ENCODE assay signal across 10 mouse cellular contexts in genomic region chr3:73343199-73343598, GRCm38 (mm10).
A peak's percentile ranks its signal among the peaks of the same experiment; 100 is the strongest.
DNase-seq lines count a peak whose midpoint lies in the region; ATAC-seq and TF ChIP-seq lines count a peak whose summit lies in the region.
"Had no signal": no experiment of that assay in that cellular context is flagged by ENCODE, and none has a peak within 500 bp of the region (broad histone marks: within the 10 kb centered on the region; RNA-seq: fewer than 3 reads in every experiment).

No protein-coding gene starts in this region.

- H3K9ac ChIP-seq in embryonic facial prominence, embryonic 11.5 days (replicated peaks; ENCODE audit: low read length), result no peak overlapping the region
- H3K9ac ChIP-seq in hindbrain, postnatal 0 days (replicated peaks; ENCODE audit: low read length), result no peak overlapping the region
- no peak overlapping the region for H3K9ac ChIP-seq in midbrain, postnatal 0 days (replicated peaks; ENCODE audit: low read length, poor library complexity, severe bottlenecking)
- H3K9ac ChIP-seq: heart, embryonic 15.5 days; lung, embryonic 15.5 days had no signal

- H3K9me3 ChIP-seq in embryonic facial prominence, embryonic 11.5 days (replicated peaks; ENCODE audit: control insufficient read depth, low read length), result no peaks in the 10 kb centered on the region
- H3K9me3 ChIP-seq in embryonic facial prominence, embryonic 10.5 days, result no peaks in the 10 kb centered on the region
- no peaks in the 10 kb centered on the region for H3K9me3 ChIP-seq in hindbrain, postnatal 0 days (ENCODE audit: low read length)
- no peaks in the 10 kb centered on the region for H3K9me3 ChIP-seq in midbrain, postnatal 0 days (ENCODE audit: low read length)
- H3K9me3 ChIP-seq: heart, embryonic 15.5 days; lung, embryonic 15.5 days had no signal

- peak; percentile 23 for ATAC-seq in embryonic facial prominence, embryonic 11.5 days (replicated peaks; ENCODE audit: insufficient number of reproducible peaks, low FRiP score, low TSS enrichment, low read depth)
- peak; percentile 88 for ATAC-seq in hindbrain, postnatal 0 days
- ATAC-seq in midbrain, postnatal 0 days (ENCODE audit: low FRiP score), result peak; percentile 71; the same call in 1 of the 2 replicates

- 10% methylated on average over 1 of the region's 1 CpGs for WGBS in embryonic facial prominence, embryonic 11.5 days
- 22% methylated on average over 1 of the region's 1 CpGs for WGBS in embryonic facial prominence, embryonic 10.5 days
- 4% methylated on average over 1 of the region's 1 CpGs for WGBS in hindbrain, postnatal 0 days
- 3% methylated on average over 1 of the region's 1 CpGs for WGBS in midbrain, postnatal 0 days

- H3K27me3 ChIP-seq in embryonic facial prominence, embryonic 11.5 days (ENCODE audit: control insufficient read depth, insufficient read depth, low read length), result no peaks in the 10 kb centered on the region
- no peaks in the 10 kb centered on the region for H3K27me3 ChIP-seq in embryonic facial prominence, embryonic 10.5 days (replicated peaks; ENCODE audit: low read depth, poor library complexity, severe bottlenecking)
- no peaks in the 10 kb centered on the region for H3K27me3 ChIP-seq in hindbrain, postnatal 0 days (ENCODE audit: insufficient read depth, low read length)
- H3K27me3 ChIP-seq in midbrain, postnatal 0 days (ENCODE audit: insufficient read depth, low read length), result no peaks in the 10 kb centered on the region
- H3K27me3 ChIP-seq: heart, embryonic 15.5 days; lung, embryonic 15.5 days had no signal

- H3K4me1 ChIP-seq in embryonic facial prominence, embryonic 11.5 days (ENCODE audit: control insufficient read depth, insufficient read depth, low read length), result no peaks in the 10 kb centered on the region
- H3K4me1 ChIP-seq in embryonic facial prominence, embryonic 10.5 days, result no peaks in the 10 kb centered on the region
- no peaks in the 10 kb centered on the region for H3K4me1 ChIP-seq in hindbrain, postnatal 0 days (ENCODE audit: insufficient read depth, low read length)
- no peaks in the 10 kb centered on the region for H3K4me1 ChIP-seq in midbrain, postnatal 0 days (ENCODE audit: insufficient read depth, low read length)
- H3K4me1 ChIP-seq: heart, embryonic 15.5 days; lung, embryonic 15.5 days had no signal

- H3K4me2 ChIP-seq in embryonic facial prominence, embryonic 11.5 days (ENCODE audit: low read depth, low read length), result no peak overlapping the region
- no peak overlapping the region for H3K4me2 ChIP-seq in hindbrain, postnatal 0 days (ENCODE audit: low read depth, low read length)
- no peak overlapping the region for H3K4me2 ChIP-seq in midbrain, postnatal 0 days (ENCODE audit: low read depth, low read length, poor library complexity, severe bottlenecking)
- H3K4me2 ChIP-seq: heart, embryonic 15.5 days; lung, embryonic 15.5 days had no signal

- no peak overlapping the region for H3K4me3 ChIP-seq in embryonic facial prominence, embryonic 11.5 days (ENCODE audit: low read depth, low read length)
- no peak overlapping the region for H3K4me3 ChIP-seq in embryonic facial prominence, embryonic 10.5 days
- no peak overlapping the region for H3K4me3 ChIP-seq in hindbrain, postnatal 0 days (ENCODE audit: low read length)
- no peak overlapping the region for H3K4me3 ChIP-seq in midbrain, postnatal 0 days (ENCODE audit: low read depth, low read length)
- H3K4me3 ChIP-seq: heart, embryonic 15.5 days; lung, embryonic 15.5 days had no signal

- TF ChIP-seq CTCF in brain, embryonic 14.5 days (IDR thresholded peaks at IDR 0.05; ENCODE audit: borderline replicate concordance, extremely low read depth, insufficient read depth, insufficient read length), result no peak
- no peak for TF ChIP-seq CTCF in hindbrain, postnatal 0 days (IDR thresholded peaks at IDR 0.05; ENCODE audit: low read depth)
- no peak for TF ChIP-seq CTCF in midbrain, postnatal 0 days (IDR thresholded peaks at IDR 0.05)

- TF ChIP-seq POLR2A in brain, embryonic 14.5 days (IDR thresholded peaks at IDR 0.05; ENCODE audit: borderline replicate concordance, extremely low read depth, insufficient read depth, insufficient read length, poor library complexity, severe bottlenecking), result no peak

- H3K36me3 ChIP-seq in embryonic facial prominence, embryonic 11.5 days (replicated peaks; ENCODE audit: control insufficient read depth, insufficient read depth, low read depth, low read length), result no peaks in the 10 kb centered on the region
- no peaks in the 10 kb centered on the region for H3K36me3 ChIP-seq in embryonic facial prominence, embryonic 10.5 days (replicated peaks)
- no peaks in the 10 kb centered on the region for H3K36me3 ChIP-seq in hindbrain, postnatal 0 days (ENCODE audit: insufficient read depth, low read length)
- no peaks in the 10 kb centered on the region for H3K36me3 ChIP-seq in midbrain, postnatal 0 days (ENCODE audit: insufficient read depth, low read length)
- H3K36me3 ChIP-seq: heart, embryonic 15.5 days; lung, embryonic 15.5 days had no signal

- DNase-seq in embryonic facial prominence, embryonic 11.5 days (ENCODE audit: low spot score), result peak; percentile 4
- no peak for DNase-seq in embryonic facial prominence, embryonic 10.5 days (ENCODE audit: low spot score)
- DNase-seq in brain, embryonic 14.5 days (ENCODE audit: low read depth), result peak; percentile 84
- peak; percentile 84 for DNase-seq in hindbrain, postnatal 0 days (ENCODE audit: low spot score)
- peak; percentile 83 for DNase-seq in midbrain, postnatal 0 days (ENCODE audit: low spot score)
- no peak for DNase-seq in B cell, adult 2 months
- DNase-seq in urinary bladder, postnatal 25 days (ENCODE audit: low spot score), result no peak
- DNase-seq in MN1 (ENCODE audit: low spot score), result no peak

- no peak overlapping the region for H3K27ac ChIP-seq in embryonic facial prominence, embryonic 11.5 days (replicated peaks; ENCODE audit: low read depth, low read length)
- no peak overlapping the region for H3K27ac ChIP-seq in embryonic facial prominence, embryonic 10.5 days (replicated peaks)
- H3K27ac ChIP-seq in hindbrain, postnatal 0 days, result no peak overlapping the region
- no peak overlapping the region for H3K27ac ChIP-seq in midbrain, postnatal 0 days (ENCODE audit: low read depth, low read length)
- H3K27ac ChIP-seq: heart, embryonic 15.5 days; lung, embryonic 15.5 days had no signal

Comparison
In these comparisons a context has a peak if more than half of its experiments do, and no peak if none do; other contexts are left out.
1. DNase-seq: peak in embryonic facial prominence, embryonic 11.5 days (single experiment), brain, embryonic 14.5 days (single experiment), hindbrain, postnatal 0 days (single experiment) and midbrain, postnatal 0 days (single experiment); none in embryonic facial prominence, embryonic 10.5 days (single experiment), B cell, adult 2 months (0 of 2), urinary bladder, postnatal 25 days (single experiment) and MN1 (single experiment).
2. ATAC-seq: peak in every context shown above with its lines; median percentile 88 in hindbrain, postnatal 0 days; 71 in midbrain, postnatal 0 days; 23 in embryonic facial prominence, embryonic 11.5 days.